Mouse (Mus musculus) brain, embryonic 14.5 days (tissue): Measurements from ENCODE around the gene Rhoa. TPM values are rescaled to one million over a fixed set of nuclear protein-coding genes. Genes with fewer than 3 reads are reported as not detected.
"Not testable (repeated sequence)": the region's sequence is repeated elsewhere in the genome, so short reads cannot be mapped to it uniquely, and the experiment has no call there.

ENCODE experiments used
- DNase-seq: peaks from one replicate; pipeline ENCODE4 v3.0.0-alpha.2; 2011; ENCODE audit warnings: low read depth
- CTCF ChIP-seq: fragments of 200-500 bp; IDR thresholded peaks from 2 replicates; pipeline ENCODE4 v1.5.1; 2012; ENCODE audit warnings: inconsistent platforms, mild to moderate bottlenecking, moderate library complexity, borderline replicate concordance; ENCODE audit not compliant: insufficient read depth, insufficient read length; ENCODE audit errors: extremely low read depth
- POLR2A ChIP-seq: fragments of 200-500 bp; IDR thresholded peaks from 2 replicates; pipeline ENCODE4 v1.6.1; 2012; ENCODE audit warnings: mild to moderate bottlenecking, inconsistent platforms, borderline replicate concordance; ENCODE audit not compliant: poor library complexity, insufficient read depth, insufficient read length, severe bottlenecking; ENCODE audit errors: extremely low read depth
- polyA plus RNA-seq: library from polyadenylated mRNA; depleted of rRNA; stranded (reverse); fragments of >200 nt; gene quantifications from 2 replicates; pipeline ENCODE4 v1.2.3, GENCODE M21; 2012

Gene Rhoa
- polyA plus RNA-seq, 1 experiment, result 160 TPM

GRCm38 (mm10) chr9:108273485-108273884, 32.4 kb upstream of the Rhoa start:
- DNase-seq, result no peak
- TF ChIP-seq CTCF, result no peak
- TF ChIP-seq POLR2A, result no peak

DNA sequence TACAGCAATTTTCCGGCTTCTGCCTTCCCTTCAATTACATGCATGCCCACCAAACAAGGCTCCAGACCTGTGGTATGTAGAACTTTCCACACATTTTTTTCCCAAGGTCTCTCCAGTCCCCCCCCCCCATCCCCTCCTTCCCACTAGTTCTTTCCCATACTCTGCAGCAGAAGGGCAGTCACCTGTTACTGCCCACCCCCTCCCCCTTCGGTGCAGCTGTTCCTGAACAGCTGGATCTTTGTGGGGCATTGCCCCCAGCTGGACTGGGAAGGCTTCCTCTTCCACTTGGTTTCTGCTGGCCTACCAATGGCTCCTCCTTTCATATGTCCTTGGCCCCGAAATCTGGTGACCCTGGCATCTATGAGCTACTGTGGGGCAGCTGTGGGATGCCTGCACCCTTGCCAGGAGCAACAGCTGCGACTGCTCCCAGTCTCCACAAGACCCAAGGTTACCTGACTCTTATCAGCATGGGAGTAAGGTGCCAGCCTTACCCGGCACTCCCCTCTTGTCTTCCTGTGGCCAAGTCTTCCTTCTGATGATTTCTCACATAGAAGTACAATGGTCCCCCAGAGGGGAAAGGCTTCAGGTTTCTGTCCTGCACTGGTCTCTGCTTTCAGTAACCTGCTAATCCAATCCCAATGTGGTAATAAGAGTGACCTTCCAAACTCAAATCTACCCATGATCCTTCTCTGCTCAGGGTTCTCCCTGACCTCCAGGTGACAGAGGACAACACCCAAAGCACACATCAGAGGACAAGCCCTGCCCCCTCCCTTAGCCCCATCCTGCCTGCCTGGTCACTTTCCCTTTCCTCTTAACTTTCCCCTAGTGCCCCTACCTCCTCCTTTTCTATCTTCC, 31.2 kb upstream of the Rhoa start:
- TF ChIP-seq CTCF, result no peak
- DNase-seq, result no peak

DNA sequence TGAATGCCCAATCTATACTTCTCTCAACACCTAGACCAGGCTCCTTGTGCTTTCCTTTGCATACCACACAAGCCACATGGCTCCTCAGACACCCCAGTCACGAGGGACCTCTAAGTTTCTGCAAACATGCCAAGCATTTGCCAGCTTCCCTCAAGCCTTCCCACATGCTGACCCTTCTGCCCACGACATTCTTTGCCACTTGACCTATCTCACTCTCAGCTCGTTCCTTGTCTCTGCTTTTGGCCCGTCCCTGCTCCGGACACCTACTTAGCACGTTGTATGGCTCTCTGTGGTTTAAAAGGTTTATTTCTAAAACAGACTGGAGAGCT, 30.6 kb upstream of the Rhoa start:
- TF ChIP-seq POLR2A (no peak), CTCF (no peak)
- DNase-seq, result no peak

DNA sequence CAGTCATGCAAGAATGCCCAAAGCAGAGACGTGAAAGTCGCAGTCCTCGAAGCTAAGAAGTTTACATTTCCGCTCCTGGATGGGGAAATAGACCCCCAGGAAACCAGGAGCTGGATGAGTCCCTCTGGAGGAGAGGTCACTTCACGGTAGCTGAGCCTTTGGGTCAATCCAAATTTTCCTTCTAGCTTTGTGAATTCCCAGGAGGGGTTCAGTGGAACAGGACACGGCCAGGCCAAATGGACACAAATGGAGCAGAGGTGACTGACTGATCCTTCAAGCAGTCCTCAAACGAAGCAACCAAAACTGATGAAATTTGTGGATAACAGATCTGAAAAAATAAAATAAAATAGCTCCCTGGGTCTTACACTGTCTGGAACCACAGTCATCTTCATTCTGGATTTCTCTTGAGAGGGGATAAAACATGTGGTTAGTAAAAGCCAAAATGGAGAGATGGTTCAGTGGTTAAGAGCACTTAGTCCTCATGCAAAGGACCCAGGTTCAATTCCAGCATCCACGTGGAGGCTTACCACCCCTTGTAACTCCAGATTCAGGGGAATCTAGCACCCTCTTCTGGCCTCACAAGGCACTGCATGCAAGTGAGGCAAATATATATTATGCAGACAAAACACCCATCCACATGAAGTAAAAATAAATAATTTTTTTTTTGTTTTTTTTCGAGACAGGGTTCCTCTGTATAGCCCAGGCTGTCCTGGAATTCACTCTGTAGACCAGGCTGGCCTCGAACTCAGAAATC, 27.1 kb upstream of the Rhoa start:
- TF ChIP-seq CTCF (peak; percentile 53; the same call in 1 of the 2 replicates), POLR2A (no peak)
- DNase-seq, result peak; percentile 9

- no peak for TF ChIP-seq CTCF
- no peak for TF ChIP-seq POLR2A
- DNase-seq, result peak; percentile 50
Measured at GRCm38 (mm10) chr9:108280071-108280828, 25.7 kb upstream of the Rhoa start.

DNA sequence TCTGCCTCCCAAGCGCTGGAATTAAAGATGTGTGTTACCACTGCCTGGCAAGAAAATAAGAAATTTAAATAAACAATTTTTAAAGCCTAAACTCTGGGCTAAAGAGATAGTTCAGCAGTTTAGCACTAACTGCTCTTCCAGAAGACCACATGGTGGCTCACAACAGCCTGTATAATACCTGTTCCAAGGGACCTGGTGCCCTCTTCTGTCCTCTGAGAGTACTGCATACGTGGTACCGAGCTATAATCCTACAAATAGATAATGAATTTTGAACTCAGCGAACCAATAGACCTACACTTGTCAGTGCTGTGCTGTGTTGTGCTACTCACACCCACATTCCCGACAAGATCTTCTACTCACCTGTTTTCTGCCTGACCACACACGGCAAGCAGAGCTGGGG, 21.5 kb upstream of the Rhoa start:
- DNase-seq, result peak; percentile 86
- TF ChIP-seq CTCF, result peak; percentile 73; the same call in 1 of the 2 replicates
- TF ChIP-seq POLR2A, result no peak

GRCm38 (mm10) chr9:108287526-108288238, 18.2 kb upstream of the Rhoa start:
- not testable (repeated sequence) for DNase-seq

DNA sequence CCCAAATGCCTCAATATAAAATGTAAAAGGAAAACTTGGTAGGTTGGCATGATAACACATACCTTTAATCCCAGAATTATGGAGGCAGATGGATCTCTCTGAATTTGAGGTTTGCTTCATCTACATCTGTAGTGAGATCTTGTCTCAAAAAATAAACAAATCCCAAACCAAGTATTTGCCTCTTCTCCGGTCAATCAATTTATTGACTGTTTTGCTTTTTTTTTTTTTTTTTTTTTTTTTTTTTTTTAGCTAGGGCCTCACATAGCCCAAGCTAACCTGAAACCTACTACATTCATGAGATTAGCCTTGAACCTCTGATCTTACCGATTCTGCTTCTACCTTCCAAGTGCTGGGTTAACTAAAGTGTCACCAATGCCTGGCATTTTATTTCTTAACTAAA, 16.6 kb upstream of the Rhoa start:
- TF ChIP-seq POLR2A (no peak), CTCF (no peak)
- DNase-seq, result no peak

- TF ChIP-seq CTCF (no peak), POLR2A (peak; percentile 65; the same call in 1 of the 2 replicates)
- DNase-seq, result peak; percentile 100
Measured at GRCm38 (mm10) chr9:108290016-108290750, 15.7 kb upstream of the Rhoa start, which contains the start of gene Nicn1. TSS of gene Nicn1 (plus strand) at chr9:108290429.

GRCm38 (mm10) chr9:108290773-108291172, 15.2 kb upstream of the Rhoa start:
- no peak for DNase-seq
- TF ChIP-seq CTCF, result no peak
- TF ChIP-seq POLR2A, result no peak
